Mouse (Mus musculus) liver, postnatal 0 days (tissue): ENCODE data around the gene Cluh. TPM values are rescaled to one million over a fixed set of nuclear protein-coding genes. Genes with fewer than 3 reads are reported as not detected.

ENCODE experiments used
- ATAC-seq: fragments of 200-750 bp; cut with Nextera tagmentation; 2 replicates; pipeline ENCODE4 v1.8.0; 2017; ENCODE audit warnings: mild to moderate bottlenecking, moderate library complexity
- DNase-seq: peaks from one replicate; pipeline ENCODE4 v3.0.0-alpha.2; 2016
- H3K27ac ChIP-seq: fragments of 300-500 bp; sonication (generic); 2 replicates; pipeline ENCODE4 v1.5.1; 2014; ENCODE audit warnings: antibody characterized with exemption, moderate library complexity, mild to moderate bottlenecking, low read depth
- H3K27me3 ChIP-seq: fragments of 300-500 bp; sonication (generic); 2 replicates; pipeline ENCODE4 v1.6.1; 2014; ENCODE audit warnings: low read length, control low read depth, mixed read lengths; ENCODE audit not compliant: insufficient read depth
- H3K36me3 ChIP-seq: fragments of 300-500 bp; sonication (generic); replicated peaks from 2 replicates; pipeline ENCODE4 v1.6.1; 2014; ENCODE audit warnings: mild to moderate bottlenecking, control low read depth, low read length, moderate library complexity, mixed read lengths; ENCODE audit not compliant: insufficient read depth
- H3K4me1 ChIP-seq: fragments of 300-500 bp; sonication (generic); 2 replicates; pipeline ENCODE4 v1.6.1; 2014; ENCODE audit warnings: antibody characterized with exemption, mild to moderate bottlenecking, control low read depth; ENCODE audit not compliant: insufficient read depth
- H3K4me2 ChIP-seq: fragments of 300-500 bp; sonication (generic); 2 replicates; pipeline ENCODE4 v1.6.1; 2014; ENCODE audit warnings: low read depth, mild to moderate bottlenecking, low read length, moderate library complexity, mixed read lengths
- H3K4me3 ChIP-seq: fragments of 300-500 bp; sonication (generic); 2 replicates; pipeline ENCODE4 v1.5.1; 2014; ENCODE audit warnings: low read depth, low read length
- H3K9ac ChIP-seq: fragments of 300-500 bp; sonication (generic); replicated peaks from 2 replicates; pipeline ENCODE4 v1.6.1; 2014; ENCODE audit warnings: mild to moderate bottlenecking, moderate library complexity
- H3K9me3 ChIP-seq: fragments of 300-500 bp; sonication (generic); 2 replicates; pipeline ENCODE4 v1.6.1; 2016; ENCODE audit warnings: mild to moderate bottlenecking, control low read depth, low read length, mixed read lengths
- CTCF ChIP-seq: sonication (generic); IDR thresholded peaks from 2 replicates; pipeline ENCODE4 v1.5.1; 2016; ENCODE audit warnings: antibody characterized with exemption, low read depth
- EP300 ChIP-seq: IDR thresholded peaks from 2 replicates; pipeline ENCODE4 v1.6.1; 2016; ENCODE audit warnings: antibody characterized with exemption, low read depth, mild to moderate bottlenecking
- WGBS: fragments of 180-500 bp; shearing (Covaris S2); extraction: QIAGEN DNeasy Blood & Tissue Kit; methylation state at CpG from one replicate; pipeline ENCODE4 v1.1.7; 2014; ENCODE audit not compliant: insufficient replicate concordance; 5-methylcytosine and 5-hydroxymethylcytosine counted together
- polyA plus RNA-seq: library from polyadenylated mRNA; unstranded; fragments of >200 nt; fragmentation: Nextera tagmentation; extraction: Ambion mirVana; gene quantifications from 2 replicates; pipeline ENCODE4 v1.2.1, GENCODE M21; 2015

Cluh gene
- 31.2 and 35.6 TPM in 2 replicates for polyA plus RNA-seq

DNA sequence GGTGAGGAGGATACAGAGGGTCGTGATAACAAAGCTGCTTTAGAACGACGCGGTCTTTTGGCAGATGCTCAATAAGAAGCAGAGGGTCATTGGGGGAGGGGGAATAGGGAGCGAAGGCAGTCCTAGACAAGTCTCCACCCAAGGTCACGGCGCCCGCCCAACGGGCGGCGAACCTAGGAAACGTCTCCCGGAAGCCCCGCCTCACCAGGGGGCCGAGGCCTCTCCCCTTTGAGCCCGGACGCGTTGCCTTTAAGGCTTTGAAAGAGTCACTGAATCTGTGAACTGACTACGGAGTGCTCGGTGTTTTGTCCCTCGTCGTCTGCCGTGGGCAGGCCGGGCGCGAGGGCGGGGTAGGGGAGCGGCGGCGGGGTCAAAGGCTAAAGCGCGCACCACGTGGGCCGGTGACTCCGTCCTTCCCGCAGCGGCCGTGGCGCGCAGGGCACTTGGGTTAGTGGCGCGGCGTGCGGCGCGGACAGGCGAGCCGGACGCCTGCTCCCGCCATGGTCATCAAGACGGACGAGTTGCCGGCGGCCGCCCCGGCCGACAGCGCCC is at the start of gene Cluh:
Cluh (plus strand) TSS at position 401 of the 552 bp plus-strand sequence.
- Histone ChIP-seq H3K27ac (peak within 1 kb of the TSS; percentile 98), H3K4me3 (peak within 1 kb of the TSS; percentile 90), H3K36me3 (no peaks in the 10 kb centered on the region; the same call in none of the 2 replicates), H3K4me2 (peak within 1 kb of the TSS; percentile 93), H3K9ac (peak within 1 kb of the TSS; percentile 92), H3K9me3 (no peaks in the 10 kb centered on the region), H3K27me3 (no peaks in the 10 kb centered on the region), H3K4me1 (peaks cover 30% of the 10 kb centered on the region)
- ATAC-seq (peak; percentile 85), DNase-seq (peak; percentile 96)
- under 1% methylated on average over 37 of the region's 58 CpGs for whole genome bisulfite sequencing
- TF ChIP-seq CTCF = no peak
- TF ChIP-seq EP300 = peak; percentile 71; the same call in 1 of the 2 replicates

DNA sequence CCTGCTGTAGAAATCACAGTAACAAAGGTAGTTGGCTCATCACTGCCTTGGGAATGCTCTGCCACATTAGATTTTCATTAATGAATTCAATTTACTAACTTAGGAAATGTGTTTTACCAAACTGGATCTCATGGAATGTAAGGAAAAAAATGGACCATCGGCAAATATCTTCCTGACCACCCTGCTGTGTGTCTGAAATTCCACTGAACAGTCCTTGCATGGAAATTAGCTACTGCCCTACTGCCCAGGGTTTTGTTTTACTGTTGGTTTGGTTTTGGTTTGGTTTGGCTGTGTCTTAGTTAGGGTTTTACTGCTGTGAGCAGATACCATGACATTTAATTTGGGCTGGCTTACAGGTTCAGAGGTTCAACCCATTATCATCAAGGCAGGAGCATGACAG is 47.0 kb upstream of the Cluh start:
- TF ChIP-seq CTCF (no peak), EP300 (no peak)
- no peak for ATAC-seq

DNA sequence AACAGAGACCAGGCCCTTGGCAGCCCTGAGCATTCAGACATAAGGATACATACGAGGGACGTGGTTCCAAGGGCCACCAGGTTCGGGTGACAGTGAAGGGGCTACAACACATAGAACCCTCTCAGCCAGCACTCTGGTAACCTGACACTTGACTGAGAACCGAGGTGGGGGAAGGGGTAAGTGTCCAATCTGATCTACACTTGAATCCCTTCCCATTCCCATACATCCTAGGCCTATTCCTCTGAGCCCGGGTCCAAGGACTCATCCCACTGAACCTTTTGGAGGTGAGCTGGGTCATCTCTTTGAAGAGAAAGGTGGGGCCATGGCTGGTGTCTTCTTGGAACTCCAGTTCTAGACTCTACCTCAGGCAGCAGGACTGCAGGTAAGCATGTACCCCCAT is 39.2 kb upstream of the Cluh start:
- Histone ChIP-seq H3K9ac (no peak overlapping the region), H3K27ac (no peak overlapping the region), H3K36me3 (no peaks in the 10 kb centered on the region), H3K9me3 (no peaks in the 10 kb centered on the region), H3K27me3 (peaks cover 36% of the 10 kb centered on the region), H3K4me3 (no peak overlapping the region), H3K4me1 (peaks cover 10% of the 10 kb centered on the region), H3K4me2 (no peak overlapping the region; the same call in 1 of the 2 replicates)
- DNase-seq (no peak), ATAC-seq (no peak)
- 34% methylated on average over 5 of the region's 5 CpGs for WGBS
- TF ChIP-seq EP300 (no peak), CTCF (no peak)

More for the DNA sequence above, 47.0 kb upstream of the Cluh start:
- Histone ChIP-seq H3K4me3 (no peak overlapping the region), H3K36me3 (no peaks in the 10 kb centered on the region), H3K4me1 (no peaks in the 10 kb centered on the region), H3K9me3 (0 out of 2 replicates have a peak, but pooled peaks cover 2% of the 10 kb centered on the region), H3K27me3 (no peaks in the 10 kb centered on the region), H3K9ac (no peak overlapping the region), H3K27ac (no peak overlapping the region), H3K4me2 (no peak overlapping the region)
- DNase-seq = no peak
- 75% methylated on average over 1 of the region's 1 CpGs for WGBS

DNA sequence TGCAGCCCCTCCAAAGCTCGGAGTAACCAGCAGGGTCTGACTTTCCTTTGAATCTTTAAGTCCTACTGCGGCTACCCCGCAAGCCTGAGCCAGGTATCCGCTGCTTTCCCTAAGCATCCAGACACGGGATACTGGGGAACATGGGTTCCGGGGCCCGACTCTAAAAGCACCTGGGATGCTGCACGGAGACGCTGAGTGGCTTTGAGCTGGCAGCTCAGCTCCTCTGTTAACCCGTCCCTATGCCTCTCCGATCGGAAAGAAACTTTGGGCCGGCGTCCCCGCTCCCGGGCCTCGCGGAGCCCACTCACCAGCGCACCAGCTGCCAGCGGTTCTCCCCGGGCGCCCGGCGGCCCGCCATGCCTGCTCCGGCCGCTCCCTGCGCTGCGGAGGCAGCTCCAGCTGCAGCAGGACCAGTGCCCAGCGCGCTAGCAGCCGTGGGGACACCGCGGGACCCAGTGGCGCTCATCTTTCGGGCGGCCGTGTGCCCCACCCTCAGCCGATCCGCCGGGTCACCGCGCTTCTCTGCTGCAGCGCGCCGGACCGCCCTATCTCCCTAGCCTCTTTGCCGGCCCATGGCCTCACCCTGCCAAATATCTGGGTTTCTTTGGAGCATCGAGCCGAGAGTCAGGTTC is 38.6 kb upstream of the Cluh start, which contains the start of gene Rap1gap2:
Rap1gap2 (minus strand) TSS at position 371 of the 632 bp plus-strand sequence.
- Histone ChIP-seq H3K9me3 (no peaks in the 10 kb centered on the region), H3K4me2 (peak within 1 kb of the TSS; percentile 67), H3K27me3 (peaks cover 39% of the 10 kb centered on the region), H3K9ac (no peak within 1 kb of the TSS; the same call in 1 of the 2 replicates), H3K36me3 (no peaks in the 10 kb centered on the region), H3K27ac (no peak within 1 kb of the TSS), H3K4me1 (peaks cover 10% of the 10 kb centered on the region), H3K4me3 (peak within 1 kb of the TSS; percentile 42)
- DNase-seq (no peak), ATAC-seq (no peak)
- 3% methylated on average over 49 of the region's 50 CpGs for WGBS
- TF ChIP-seq EP300 = no peak
- no peak for TF ChIP-seq CTCF

DNA sequence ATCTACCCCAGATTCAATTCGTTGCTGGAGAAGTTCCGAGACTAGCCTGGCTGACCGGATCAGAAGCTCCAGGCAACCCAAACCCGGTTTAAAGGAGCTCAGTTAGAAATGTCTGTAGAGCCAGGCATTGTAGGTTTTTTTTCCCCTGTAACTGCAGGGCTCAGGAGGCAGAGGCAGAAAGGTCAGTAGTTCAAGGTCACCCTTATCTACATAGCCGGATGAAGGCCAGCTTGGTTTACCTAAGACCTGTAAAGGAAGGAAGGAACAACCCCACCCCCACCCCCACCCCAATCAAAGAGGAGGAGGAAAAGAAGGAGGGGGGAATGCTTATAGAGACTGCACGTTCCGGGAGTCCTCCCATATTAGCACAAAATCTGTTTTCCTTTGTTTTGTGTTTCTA is 37.9 kb upstream of the Cluh start:
- H3K9me3 ChIP-seq = no peaks in the 10 kb centered on the region
- H3K9ac ChIP-seq = no peak overlapping the region
- TF ChIP-seq EP300 (no peak), CTCF (no peak)
- H3K4me1 ChIP-seq = peaks cover 10% of the 10 kb centered on the region
- DNase-seq (no peak), ATAC-seq (no peak)
- H3K36me3 ChIP-seq = no peaks in the 10 kb centered on the region
- peaks cover 43% of the 10 kb centered on the region for H3K27me3 ChIP-seq
- peak overlapping the region; percentile 67 for H3K4me2 ChIP-seq
- no peak overlapping the region for H3K27ac ChIP-seq
- H3K4me3 ChIP-seq = peak overlapping the region; percentile 42; the same call in 1 of the 2 replicates
- WGBS = 13% methylated on average over 7 of the region's 7 CpGs

DNA sequence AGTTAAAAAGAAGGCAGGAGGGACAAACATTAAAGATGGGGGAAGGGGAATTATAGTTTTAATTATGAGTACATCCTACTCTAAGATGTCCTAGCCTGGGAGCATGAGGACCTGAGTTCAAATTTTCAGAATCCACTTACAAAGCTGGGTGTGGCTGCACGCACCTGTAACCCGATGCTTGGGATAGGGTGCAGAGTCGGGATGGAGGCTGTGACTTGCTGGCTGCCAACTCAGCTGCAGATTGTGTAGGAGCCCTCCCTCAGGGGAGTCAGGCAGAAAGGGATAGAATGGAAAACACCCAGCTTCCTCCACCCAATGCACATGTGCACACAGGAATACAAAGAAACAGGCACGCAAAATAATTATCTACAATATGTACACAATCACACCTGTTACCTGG is 35.9 kb upstream of the Cluh start:
- Histone ChIP-seq H3K9me3 (no peaks in the 10 kb centered on the region), H3K27me3 (peaks cover 46% of the 10 kb centered on the region), H3K4me1 (peaks cover 10% of the 10 kb centered on the region), H3K9ac (no peak overlapping the region), H3K4me3 (no peak overlapping the region), H3K4me2 (no peak overlapping the region), H3K27ac (no peak overlapping the region), H3K36me3 (no peaks in the 10 kb centered on the region)
- ATAC-seq (no peak), DNase-seq (no peak)
- 53% methylated on average over 4 of the region's 4 CpGs for WGBS
- TF ChIP-seq EP300 (no peak), CTCF (no peak)
